Mouse (Mus musculus) adrenal gland, postnatal 10 days (tissue): ENCODE results near the gene Srpx. TPM values are rescaled to one million over a fixed set of nuclear protein-coding genes. Genes with fewer than 3 reads are reported as not detected.
A peak's percentile ranks its signal among the peaks of the same experiment; 100 is the strongest.

Source experiments
- DNase-seq: peaks from one replicate; pipeline ENCODE4 v3.0.0; 2021; ENCODE audit warnings: mixed read lengths
- long read RNA-seq, 2 experiments: library from polyadenylated mRNA; stranded (forward); transcript quantifications; one replicate each; pipeline ENCODE4 v2.0.0; 2021
- total RNA-seq, 2 experiments: library from RNA; stranded (reverse); gene quantifications; 2 replicates each; pipeline ENCODE4 v1.2.3; 2021

Srpx gene
- total RNA-seq, result 10 to 100 TPM in 1 of 2 experiments, 1 to 10 TPM in 1; 9.7 to 10.5 TPM
- long read RNA-seq, experiment 1, transcript Srpx-201 (10 exons, 2,477 nt), result major isoform, 5 of 9 reads
- long read RNA-seq, experiment 1, partial matches to known transcripts, result 2 of 9 reads
- long read RNA-seq, experiment 1, other reads (novel, unspliced or antisense), result 1 of 9 reads
- long read RNA-seq, experiment 2, result 0 reads

DNA sequence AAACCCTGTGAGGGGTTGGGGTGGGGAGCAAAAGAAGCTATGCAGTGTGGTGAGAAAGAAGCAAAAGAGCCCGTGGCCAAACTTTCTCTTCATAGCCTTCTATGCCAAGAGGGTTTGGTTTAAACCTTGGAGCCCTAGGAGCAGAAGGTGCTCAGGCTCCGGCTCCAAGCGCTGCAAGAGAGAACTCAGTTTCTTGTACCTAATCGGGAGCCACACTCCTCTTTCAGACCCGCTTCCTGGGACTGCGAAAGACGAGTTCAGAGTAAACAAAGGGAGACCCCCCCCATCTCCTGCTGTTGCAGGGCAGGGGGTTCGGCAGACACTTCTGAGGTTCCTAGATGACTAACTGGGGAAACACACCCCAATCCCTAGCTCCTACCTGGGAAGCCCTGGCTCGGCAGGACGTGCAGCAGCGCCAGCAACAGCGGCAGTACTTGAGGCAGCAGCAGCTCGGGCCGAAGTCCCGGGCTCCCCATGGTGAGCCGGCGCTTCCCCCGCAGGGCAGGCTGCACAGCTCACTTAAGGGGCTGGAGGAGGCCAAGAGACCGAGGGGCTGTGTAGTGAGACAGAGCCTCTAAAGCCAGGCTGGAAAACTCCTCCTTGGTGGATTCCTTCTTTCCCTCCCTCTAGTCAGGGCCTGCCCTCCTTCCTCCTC is at the start of gene Srpx:
TSS of gene Srpx (minus strand) at position 645 of the 655 bp plus-strand sequence.
- DNase-seq, result peak; percentile 5

DNA sequence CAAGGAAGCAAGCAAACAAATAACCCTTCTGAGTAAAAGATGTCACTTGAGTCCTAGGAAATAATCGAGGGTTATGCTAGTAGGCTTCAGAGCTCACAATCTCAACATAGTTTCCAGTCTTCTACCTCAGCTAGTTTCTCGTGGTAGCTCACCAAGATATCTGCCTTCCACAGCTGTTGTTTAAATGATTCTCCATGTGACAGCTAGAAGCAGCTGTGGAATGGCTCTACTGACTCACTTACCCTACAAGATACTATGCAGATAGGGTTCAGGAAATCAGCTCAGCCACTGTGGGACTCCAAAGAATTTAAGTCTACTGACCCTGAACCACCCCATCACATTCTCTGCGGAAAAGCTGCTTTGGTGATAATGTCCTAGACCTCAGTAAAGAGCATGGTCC is 34.9 kb upstream of the Srpx start:
- no peak for DNase-seq

DNA sequence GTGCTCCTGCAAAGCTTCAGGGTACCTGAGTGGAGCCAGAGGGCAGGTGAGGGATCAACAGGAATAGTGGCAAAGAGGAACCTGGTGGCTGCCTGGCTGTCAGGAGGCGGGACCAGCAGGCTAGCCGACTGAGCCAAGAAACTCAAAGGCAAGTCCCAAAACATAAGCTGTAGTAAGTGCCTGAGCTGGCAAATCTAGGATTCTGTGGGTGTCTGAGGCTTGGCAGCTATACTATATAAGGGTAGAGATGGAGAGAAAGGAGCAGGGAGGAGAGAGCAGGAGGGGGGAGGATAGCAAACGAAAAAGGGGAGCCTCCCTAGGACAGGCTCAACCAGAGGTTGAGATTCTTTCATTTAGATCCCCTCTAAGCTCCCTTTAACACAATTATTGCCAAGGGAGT is 1.7 kb downstream of the Srpx start:
- no peak for DNase-seq

DNA sequence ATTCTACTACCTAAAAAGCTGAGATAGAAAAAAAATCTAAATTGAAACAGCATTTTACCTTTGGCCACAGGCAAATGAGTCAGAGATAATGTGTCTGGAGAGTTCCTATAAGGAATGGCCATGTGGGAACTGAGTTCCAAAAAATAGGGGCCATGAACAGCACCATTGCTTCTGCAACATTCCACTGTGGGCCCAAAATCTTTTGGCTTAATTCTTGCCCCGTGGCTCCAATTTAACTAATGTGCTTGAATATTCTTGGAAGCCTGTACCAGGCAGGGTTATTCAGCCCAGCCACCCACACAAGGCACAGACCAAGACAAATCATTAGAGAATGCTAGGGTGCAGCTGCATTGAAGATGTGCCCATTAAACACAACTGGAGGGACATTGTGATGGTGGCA is 6.8 kb downstream of the Srpx start:
- no peak for DNase-seq

DNA sequence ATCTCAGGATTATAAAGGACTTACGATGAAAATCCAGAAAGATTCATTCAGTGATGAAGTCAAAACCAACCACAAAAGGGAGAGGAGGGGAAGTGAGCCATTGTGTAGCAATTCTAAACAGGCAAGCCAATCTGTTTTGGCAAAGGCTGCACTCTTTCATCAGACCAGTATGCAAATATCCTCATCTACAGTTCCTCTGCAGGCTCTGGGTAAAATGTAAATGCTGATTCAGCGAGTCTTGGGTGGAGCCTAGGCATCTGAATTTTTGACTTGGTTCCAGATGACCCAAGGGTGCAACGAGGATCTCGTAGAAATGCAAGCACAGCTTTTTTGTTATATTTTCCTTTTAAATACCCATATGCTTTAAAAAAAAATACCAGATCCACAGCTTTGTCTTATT is 9.0 kb downstream of the Srpx start:
- peak; percentile 7 for DNase-seq

DNA sequence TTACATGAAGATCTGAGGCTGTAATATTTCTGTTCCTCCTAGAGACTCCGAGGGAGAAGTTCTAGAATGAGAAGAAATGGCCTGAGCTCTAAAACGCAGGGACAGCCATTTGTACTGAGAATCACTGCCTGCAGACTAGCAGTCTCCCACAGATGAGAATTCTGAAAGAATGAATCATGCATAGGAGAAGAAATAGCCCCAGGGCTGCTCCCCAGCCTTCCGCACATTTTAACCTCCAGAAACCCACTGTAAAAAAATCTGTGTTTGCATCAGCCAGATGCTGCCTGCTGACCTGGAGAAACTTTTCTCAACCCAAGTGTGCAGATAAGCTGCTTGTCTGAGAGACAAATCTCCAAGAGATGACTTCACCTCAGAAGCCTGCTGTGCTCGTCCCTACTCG is 12.0 kb downstream of the Srpx start:
- no peak for DNase-seq

DNA sequence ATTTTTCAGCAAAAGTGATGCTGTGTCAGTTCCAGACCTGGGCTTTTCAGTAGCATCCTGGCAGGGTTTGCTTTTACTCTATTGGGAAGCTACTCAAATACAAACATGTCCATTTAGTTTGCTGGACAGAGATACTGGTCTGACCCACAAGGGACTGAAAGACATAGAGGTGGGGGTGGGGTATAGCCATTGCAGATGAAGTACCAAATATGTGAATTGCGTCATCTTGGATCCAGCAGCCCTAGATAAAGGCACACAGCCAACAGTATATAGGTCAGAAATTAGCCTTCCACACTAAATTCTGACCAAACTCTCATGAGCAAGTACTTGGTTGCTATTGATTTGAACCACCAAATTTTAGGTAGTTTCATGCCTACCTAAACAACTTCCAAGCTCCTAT is 14.8 kb downstream of the Srpx start:
- no peak for DNase-seq

DNA sequence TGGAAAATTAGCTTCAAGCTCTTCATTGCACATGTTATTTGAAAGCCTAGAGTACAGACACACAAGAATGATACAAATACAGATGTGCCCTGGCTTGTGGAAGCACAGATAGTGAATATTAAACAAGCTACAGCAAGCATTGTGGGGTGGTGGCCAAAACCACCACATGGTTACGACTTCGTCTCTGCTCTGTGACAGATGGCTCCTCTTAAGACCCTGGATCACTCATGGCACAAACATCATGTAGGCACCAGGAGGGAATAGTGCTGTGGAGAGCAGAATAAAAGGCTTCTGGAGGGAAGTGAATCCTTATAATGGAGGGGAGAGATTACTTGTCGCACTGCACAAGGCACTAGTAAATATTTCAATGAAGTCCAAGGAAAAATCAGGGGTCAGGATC is 21.7 kb downstream of the Srpx start:
- no peak for DNase-seq

DNA sequence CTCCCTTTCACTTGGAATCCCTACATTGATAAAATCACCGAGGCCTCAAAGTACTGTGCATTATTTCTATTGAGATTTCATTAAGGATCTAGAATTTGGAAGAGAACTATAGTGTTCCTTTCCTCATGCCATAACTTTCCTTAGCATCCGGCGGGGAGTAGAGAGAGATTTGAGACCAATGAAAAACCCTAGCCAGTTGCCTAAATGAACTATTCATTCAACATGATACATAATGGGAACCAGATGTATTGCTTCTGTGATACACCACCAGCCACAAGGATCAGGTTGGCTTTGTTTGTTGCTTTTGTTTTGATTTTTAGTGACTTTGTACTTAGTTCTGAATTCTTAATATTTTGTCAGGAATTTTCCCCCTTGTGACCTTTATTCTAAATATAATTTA is 37.1 kb downstream of the Srpx start:
- DNase-seq, result no peak

DNA sequence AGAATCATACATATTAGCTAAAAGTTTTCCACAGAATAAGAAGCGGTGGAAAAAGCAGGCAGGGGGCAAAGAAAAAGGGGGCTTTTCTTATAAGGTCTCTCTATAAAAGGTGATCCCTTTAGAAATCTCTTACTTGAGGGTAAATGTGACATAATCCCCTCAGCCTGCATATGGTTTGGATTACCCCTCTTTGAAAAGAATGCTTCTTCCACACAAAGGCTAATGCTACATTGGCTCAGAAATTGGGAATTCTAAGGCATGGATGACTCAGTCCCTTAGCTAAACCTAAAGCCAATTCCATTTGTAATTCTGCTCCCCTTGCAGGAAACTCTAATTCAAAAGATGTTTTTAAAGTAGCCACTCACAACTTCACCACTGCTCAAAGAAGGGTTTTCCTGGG is 37.5 kb downstream of the Srpx start:
- no peak for DNase-seq

DNA sequence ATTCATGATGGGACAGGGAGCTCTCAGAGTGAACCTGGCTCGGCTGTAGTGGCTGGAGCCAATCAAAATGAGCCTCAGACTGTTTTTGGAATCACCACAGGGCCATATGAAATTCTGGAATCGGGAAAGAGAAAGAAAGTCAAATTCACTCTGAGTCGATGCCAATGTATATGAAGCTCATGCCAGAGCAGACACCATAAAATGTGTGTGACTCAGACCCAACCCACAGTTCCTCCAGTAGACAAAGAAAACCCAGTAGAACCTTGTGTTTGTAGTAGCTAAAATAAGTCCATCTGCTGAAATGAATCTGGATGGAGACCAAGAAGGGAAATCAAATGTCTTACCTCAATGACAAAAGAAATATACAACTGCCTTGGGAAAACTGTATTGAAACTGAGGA is 43.5 kb downstream of the Srpx start:
- DNase-seq, result no peak

DNA sequence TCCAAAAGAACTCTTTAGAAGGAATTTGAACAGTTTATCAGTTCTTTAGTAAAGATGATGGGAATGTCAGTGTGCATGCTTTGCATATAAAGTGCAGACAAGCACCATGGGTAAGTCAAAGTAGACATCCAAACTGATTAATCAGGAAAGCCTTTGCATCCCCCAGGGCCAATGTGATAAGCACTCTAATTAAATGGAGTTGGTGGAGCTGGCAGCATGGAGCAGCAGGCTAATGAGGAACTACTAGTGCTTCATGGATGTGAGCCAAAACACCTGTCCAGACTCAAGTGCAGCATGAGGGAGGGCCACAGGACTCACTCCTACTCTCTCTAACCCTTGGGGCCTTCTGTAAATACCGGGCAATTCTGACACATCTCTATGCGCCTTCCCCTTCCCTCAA is 46.0 kb downstream of the Srpx start:
- no peak for DNase-seq

DNA sequence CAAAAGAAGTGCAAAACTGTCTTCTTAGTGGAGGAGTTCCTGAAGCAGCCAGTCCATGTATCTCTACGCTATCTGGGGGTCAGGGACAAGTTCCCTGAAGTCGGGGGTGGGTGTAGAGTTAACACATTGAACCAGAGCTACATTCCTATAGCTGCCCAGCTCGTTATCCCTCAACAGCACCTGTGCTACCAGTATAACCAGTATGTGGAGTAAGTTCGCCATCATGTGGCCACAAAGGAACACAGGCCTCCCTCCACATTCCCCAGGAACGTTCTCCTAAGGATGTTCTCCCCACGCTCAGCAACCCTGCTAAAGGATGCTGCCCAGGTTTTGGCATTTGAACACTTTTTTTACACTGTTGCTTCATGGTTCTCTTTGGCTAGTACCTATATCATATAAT is 46.8 kb downstream of the Srpx start:
- peak; percentile 22 for DNase-seq

DNA sequence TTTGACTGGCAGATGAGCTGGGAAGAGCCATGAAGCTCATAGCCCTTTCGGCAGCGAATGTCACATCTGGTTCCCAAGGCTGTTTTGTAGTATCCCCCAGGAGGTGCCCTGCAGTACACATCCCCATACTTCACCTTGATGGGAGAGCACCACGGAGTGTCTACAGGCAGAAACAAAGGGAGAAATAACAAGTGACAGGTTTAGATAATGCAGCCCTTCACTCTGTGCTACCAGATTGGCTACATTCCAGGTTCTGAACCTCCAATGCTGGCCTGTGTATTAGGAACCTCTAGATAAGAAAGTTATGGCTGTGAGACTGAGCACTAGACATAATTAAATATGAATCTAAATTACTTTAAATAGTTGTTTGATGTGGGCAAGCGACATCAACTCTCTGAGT is 48.1 kb downstream of the Srpx start:
- DNase-seq, result no peak

DNA sequence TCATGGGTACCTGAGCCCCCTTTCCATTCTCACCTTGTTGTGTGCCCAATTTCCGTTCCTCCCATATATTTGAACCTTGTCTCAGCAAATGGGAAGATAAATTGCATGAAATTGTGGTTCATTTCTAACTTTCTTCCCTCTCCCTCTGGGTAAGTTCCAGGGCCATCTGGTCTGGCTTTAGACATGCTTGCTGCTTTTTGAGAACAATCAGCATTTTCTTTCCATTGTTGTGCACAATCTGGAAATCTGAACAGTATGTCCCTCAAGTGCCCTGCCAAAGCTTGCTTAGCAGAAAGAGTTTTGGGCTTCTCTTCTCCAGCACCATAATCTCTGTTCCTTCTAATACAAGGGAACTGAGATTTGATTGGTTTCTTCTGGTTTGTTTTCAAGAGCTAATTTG is 53.7 kb downstream of the Srpx start:
- no peak for DNase-seq

DNA sequence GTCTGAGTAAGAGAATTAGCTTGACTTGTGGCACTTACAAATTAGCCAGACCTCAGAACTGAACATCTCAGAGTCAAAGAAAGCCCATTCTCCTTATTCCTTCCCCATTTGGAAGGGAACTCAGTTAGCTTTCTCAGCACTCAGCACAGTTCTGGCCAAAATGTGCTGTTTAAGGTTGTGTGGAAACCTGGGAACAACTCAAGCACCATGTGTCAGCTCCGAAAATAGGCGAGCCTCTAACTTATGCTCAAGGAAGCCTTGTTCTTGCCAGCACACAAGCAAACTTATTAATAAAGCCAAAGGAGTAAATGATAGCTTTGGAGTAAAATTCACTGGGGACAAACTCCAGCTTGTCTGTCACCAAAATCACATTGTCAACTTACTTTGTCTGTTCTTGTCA is 54.1 kb downstream of the Srpx start:
- DNase-seq, result no peak

DNA sequence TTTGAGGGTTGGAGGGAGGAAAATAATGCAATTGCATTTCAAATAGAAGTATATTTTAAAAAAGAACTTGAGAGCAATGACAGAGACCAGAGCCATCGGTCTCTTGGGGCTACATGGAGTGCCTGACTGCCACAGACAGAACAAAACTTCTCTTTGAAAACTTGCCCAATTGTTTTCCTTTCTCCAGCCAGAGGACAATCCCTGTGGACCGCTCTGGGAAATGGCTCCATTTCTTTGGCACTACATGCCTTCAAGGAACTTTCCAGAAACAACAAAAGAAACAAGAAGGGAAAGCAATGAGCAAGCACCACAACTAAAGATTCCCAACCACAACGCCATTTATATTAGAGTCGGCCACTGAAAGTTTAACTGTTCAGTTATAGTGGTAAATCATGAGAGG is 55.3 kb downstream of the Srpx start:
- peak; percentile 4 for DNase-seq

DNA sequence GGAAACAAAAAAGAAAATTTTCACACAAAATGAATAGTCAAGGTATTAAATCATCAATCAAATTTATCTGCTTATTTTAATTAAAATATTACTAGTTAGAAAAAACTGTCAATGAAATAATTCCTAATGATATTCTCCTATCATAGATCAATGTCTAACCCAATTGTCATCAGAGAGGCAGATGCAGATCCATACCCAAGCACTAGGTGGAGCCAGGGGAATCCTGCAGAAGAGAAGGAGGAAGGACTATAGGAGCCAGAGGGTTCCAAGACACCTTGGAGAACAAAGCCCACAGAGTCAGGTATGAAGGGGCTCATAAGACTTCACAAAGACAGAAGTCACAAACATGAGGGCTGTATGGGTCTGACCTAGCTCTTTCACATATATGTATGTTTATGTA is 82.8 kb downstream of the Srpx start:
- DNase-seq, result peak; percentile 16

DNA sequence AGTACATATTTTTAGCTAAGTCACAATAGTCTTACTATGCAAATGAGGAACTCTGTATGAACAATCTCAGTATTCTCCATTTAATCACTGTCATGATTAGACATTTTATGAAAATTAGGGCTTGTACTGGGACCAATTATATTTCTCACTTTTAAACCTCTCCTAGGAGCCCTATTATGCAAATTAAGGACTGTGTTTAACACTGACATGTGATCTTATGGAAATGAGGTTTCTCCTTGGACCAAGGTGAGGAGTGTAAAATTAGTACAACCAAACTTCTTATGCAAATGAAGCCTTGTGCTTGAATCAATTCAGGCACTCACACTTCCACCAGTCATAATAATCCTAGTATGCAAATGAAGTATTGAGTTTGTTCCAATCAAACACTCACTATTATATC is 107.3 kb downstream of the Srpx start:
- DNase-seq, result no peak

DNA sequence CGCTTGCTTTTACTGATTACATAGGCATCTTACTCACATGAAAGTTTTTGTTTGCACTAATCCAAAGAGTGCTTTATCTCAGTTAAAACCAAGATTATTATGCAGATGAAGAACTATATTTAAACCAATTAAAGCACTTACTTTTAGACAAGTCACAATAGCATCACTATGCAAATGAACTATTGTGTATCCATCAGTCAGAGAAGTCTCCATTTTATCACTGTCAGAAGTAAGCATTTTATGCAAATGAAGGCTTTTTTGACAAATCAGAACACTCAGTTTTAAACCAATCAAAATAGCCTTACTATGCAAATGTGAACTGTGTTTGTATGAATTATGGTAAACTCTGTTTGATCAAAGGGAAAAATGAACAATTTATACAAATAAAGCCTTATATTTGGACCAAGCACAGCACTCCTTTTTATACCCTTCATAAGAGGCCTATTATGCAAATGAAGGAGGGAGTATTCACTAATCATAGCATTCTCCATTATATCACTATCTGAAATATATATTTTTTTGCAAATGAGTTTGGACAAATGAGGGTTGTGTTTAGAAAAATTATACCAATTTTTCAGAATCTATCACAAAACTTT is 109.7 kb downstream of the Srpx start:
- no peak for DNase-seq

DNA sequence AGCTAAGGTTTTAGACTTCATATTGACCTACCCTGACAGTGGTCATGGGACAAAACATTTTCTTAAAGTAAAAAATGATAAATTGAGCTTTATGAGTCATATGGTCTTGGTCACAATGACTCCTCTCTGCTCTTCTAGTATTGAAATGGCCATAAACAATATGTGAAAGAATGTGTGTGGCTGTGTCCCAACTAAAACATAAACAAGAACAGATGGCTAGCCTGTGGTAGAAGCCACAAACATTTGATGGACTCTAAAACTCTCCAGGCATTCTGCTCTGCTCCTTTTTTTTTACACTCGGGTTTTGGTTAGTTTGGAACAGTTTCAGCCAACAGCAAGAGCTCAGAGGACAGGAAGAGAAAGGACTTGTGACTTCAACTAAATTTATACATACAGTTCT is 111.6 kb downstream of the Srpx start:
- DNase-seq, result no peak

DNA sequence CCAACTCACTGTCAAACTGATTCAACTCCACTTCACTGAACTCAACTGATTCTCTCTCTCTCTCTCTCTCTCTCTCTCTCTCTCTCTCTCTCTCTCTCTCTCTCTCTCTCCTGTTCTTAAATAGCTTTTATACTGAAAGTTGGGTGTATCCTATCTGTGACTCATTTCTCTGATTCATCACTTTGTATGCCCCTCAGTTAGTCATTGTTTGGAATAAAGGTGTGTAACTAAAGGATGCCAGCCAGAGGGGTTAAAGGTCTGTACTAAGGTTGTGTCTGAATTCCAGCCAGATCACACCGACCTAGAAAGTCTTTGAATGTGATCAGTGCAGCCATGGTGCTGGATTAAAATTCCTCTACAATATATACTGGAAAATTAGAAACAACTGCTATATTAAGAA is 116.8 kb downstream of the Srpx start:
- no peak for DNase-seq
